Mouse (Mus musculus): Measurements from ENCODE around the gene Mmp14. TPM values are rescaled to one million over a fixed set of nuclear protein-coding genes. Genes with fewer than 3 reads are reported as not detected.

Mmp14 gene
- polyA plus RNA-seq, 1 experiment from 2014 or later = 55.9 TPM

DNA sequence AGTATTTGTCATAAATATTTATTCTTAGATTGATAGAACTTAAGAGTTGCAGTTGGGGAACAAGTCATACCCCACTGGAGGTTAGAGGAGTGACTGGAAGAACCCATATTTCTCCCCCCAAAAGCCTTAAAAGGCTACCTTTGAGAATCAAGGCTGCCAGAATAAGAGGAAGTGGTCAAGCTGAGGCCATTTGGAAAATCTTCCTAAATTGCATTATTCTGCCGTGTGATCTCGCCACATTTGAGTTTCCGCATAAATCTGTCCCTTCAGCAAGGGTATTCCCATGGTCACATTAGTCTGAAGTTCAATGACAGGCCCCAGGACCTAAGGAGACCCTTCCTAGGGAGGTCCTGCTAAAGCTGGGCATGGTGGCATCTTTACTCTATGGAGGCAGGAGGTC, 11.1 kb downstream of the Mmp14 start:
- 92% methylated on average over 3 of the region's 3 CpGs for WGBS

DNA sequence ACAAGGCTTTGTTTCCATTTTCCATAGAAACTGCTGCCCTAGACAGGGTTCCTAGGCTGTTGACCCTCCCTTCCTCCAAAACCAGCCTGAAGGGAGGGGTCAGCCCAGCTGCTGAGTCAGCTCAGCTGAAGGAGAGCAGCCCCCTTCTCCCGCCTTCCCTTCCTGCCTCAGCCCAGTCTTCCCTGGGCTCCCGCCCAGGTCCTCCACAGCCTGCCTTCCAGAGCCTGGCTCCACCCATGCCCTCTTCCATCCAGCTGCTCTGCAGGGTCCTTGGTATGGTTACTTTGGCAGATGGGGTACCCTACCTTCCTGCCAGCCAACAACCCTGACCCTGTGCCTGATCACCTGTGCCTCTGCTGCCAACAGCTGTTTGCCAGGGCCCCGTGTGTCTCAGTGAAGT, 11.8 kb downstream of the Mmp14 start:
- Histone ChIP-seq H3K36me3 (peaks cover 22% of the 10 kb centered on the region), H3K4me2 (replicated peaks) (no peak overlapping the region), H3K9me3 (no peaks in the 10 kb centered on the region), H3K9ac (replicated peaks) (no peak overlapping the region), H3K27ac (no peak overlapping the region), H3K27me3 (no peaks in the 10 kb centered on the region), H3K4me3 (replicated peaks) (no peak overlapping the region), H3K4me1 (replicated peaks) (no peaks in the 10 kb centered on the region)
- peak; percentile 18; the same call in 1 of the 2 replicates for ATAC-seq
- WGBS = 34% methylated on average over 3 of the region's 3 CpGs

More for the DNA sequence above, 11.1 kb downstream of the Mmp14 start:
- Histone ChIP-seq H3K4me2 (replicated peaks) (no peak overlapping the region), H3K9me3 (no peaks in the 10 kb centered on the region), H3K27ac (no peak overlapping the region), H3K4me3 (replicated peaks) (no peak overlapping the region), H3K9ac (replicated peaks) (no peak overlapping the region), H3K4me1 (replicated peaks) (no peaks in the 10 kb centered on the region), H3K27me3 (no peaks in the 10 kb centered on the region), H3K36me3 (peaks cover 24% of the 10 kb centered on the region)
- ATAC-seq = no peak

DNA sequence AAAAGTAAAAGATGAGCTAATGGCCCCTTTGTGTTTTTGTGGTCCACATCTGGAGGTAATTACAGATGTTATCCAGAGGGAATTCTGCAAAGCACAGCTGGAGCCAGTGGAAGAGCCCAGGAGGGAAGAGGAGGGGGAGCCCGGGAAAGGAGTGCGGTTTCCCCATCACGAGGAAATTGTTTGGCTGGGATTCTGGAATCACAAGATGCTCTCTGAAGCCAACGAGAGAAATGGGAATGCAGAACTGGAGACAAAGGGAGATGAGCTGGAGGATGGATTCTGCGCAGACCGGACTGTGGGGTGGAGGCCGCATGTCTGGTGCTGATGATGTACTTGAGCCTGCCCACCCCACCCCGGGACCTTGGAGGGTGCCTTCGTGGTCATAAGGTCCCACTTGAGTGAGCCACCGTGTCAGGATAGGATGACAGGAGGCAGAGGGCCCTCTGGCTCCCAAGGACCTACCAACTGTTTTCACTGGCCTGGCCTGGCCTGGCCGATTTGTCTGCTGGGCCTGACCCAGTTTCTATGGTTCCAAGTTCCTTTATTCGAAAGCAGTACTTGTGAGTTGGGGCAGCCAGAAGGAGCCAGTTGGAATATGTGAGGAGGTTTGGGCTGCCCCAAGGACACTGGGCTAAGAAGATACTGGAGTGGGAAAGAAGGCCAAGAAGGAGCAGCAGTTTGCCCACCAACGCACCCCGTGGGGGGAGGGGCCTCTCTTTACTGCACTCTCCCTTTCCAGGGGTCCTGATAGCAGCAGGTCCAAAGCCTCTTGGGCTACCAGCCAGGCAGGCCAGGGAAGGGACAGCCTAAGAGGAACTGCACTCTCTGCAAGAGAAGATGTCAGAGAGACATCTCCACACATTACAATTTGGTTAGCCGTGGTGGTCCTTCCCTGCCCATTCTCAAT, 12.6 kb downstream of the Mmp14 start:
- Histone ChIP-seq H3K36me3 (peaks cover 18% of the 10 kb centered on the region), H3K9ac (replicated peaks) (no peak overlapping the region), H3K4me1 (replicated peaks) (0 out of 2 replicates have a peak, but pooled peaks cover 3% of the 10 kb centered on the region), H3K9me3 (no peaks in the 10 kb centered on the region), H3K27me3 (no peaks in the 10 kb centered on the region), H3K27ac (no peak overlapping the region), H3K4me3 (replicated peaks) (no peak overlapping the region), H3K4me2 (replicated peaks) (no peak overlapping the region)
- ATAC-seq = no peak
- WGBS = 69% methylated on average over 15 of the region's 15 CpGs

DNA sequence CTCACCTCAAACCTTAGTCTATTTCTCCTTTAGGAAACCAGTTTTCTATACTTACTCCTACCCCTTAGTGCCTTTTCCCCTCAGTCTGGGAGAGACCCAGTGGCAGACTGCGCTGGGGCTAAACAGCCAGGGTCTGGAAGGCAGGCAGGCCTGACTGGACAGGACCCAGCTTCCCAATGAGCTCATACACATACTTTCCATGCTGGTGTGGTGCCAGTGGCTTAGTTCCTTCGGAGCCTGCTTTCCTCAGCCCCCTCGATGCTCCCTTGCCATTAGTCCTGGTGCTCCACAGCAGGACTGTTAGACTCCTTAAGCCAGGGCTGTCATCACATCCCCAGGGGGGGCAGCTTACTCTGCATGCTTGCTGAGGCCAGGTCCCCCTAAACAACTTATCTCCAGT, 14.1 kb downstream of the Mmp14 start:
- 44% methylated on average over 3 of the region's 3 CpGs for WGBS
- Histone ChIP-seq H3K4me1 (replicated peaks) (0 out of 2 replicates have a peak, but pooled peaks cover 5% of the 10 kb centered on the region), H3K27ac (no peak overlapping the region), H3K4me3 (replicated peaks) (no peak overlapping the region), H3K36me3 (peaks cover 4% of the 10 kb centered on the region; the same call in 1 of the 2 replicates), H3K9me3 (no peaks in the 10 kb centered on the region), H3K27me3 (no peaks in the 10 kb centered on the region), H3K4me2 (replicated peaks) (no peak overlapping the region), H3K9ac (replicated peaks) (no peak overlapping the region)
- no peak for ATAC-seq

DNA sequence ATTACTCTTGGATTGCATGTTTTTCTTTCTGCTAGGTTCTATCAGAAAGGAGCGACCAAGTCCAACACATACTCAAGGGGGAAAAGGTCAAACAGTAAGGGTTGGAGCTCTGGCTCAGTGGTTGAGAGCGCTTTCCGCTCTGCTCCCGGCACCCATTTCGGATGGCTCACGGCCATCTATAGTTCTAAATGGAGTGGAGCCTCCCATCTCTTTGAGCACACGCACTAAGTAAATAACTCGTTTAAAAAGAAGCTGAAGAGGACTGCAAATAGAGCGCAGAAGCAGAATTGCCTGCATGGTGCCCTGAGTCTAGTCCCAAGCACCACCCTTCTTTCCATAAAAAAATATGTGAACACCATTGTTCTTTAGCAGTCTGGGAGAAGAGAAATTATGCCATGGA, 22.2 kb downstream of the Mmp14 start:
- H3K4me3 ChIP-seq (replicated peaks) = no peak overlapping the region
- 85% methylated on average over 9 of the region's 9 CpGs for WGBS
- 0 out of 2 replicates have a peak, but pooled peaks cover 5% of the 10 kb centered on the region for H3K4me1 ChIP-seq (replicated peaks)
- H3K27ac ChIP-seq = no peak overlapping the region
- H3K9me3 ChIP-seq = no peaks in the 10 kb centered on the region
- H3K9ac ChIP-seq (replicated peaks) = no peak overlapping the region
- H3K27me3 ChIP-seq = no peaks in the 10 kb centered on the region
- no peaks in the 10 kb centered on the region for H3K36me3 ChIP-seq
- no peak overlapping the region for H3K4me2 ChIP-seq (replicated peaks)
- ATAC-seq = no peak

DNA sequence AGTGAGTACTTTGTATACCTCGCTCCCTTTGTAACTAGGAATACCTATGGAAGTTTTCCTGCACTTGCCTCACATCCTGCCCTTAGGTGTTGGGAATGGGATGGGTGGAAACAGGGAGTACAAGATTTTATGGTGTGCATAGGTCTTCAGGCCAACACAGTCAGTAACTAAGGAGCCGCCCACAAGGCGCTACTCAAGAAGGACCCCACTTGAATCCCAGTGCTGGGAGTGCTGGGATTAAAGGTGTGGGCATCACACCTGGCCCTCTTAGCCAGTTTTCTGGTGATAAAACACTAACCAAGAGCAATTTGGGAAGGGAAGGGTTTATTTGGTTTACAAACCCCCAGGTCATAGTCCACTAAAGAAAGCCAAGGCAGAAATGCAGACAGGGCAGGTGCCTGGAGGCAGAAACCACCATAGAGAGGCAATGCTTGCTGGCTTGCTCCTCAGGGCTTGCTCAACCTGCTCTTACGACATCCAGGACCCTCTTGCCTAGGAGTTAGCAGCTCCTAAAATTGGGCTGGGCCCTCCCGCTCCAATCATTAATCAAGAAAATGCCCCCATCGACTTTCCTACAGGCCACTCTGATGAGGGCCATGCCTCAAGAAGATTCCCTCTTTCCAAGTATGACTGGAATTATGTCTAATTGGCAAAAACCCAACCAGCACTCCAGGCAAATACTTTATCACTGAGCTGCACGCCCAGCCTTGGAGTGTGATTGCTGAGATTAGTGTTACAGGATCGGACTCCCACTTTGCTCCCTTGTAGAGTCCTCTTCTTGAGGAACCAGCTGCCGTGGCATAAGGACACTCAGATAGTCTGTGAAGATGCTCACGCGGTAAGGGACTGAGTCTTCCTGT, 23.5 kb downstream of the Mmp14 start:
- no peaks in the 10 kb centered on the region for H3K9me3 ChIP-seq
- H3K4me1 ChIP-seq (replicated peaks) = no peaks in the 10 kb centered on the region
- H3K4me2 ChIP-seq (replicated peaks) = no peak overlapping the region
- H3K27me3 ChIP-seq = no peaks in the 10 kb centered on the region
- 88% methylated on average over 11 of the region's 11 CpGs for WGBS
- H3K9ac ChIP-seq (replicated peaks) = no peak overlapping the region
- H3K27ac ChIP-seq = no peak overlapping the region
- no peaks in the 10 kb centered on the region for H3K36me3 ChIP-seq
- ATAC-seq = no peak
- no peak overlapping the region for H3K4me3 ChIP-seq (replicated peaks)

DNA sequence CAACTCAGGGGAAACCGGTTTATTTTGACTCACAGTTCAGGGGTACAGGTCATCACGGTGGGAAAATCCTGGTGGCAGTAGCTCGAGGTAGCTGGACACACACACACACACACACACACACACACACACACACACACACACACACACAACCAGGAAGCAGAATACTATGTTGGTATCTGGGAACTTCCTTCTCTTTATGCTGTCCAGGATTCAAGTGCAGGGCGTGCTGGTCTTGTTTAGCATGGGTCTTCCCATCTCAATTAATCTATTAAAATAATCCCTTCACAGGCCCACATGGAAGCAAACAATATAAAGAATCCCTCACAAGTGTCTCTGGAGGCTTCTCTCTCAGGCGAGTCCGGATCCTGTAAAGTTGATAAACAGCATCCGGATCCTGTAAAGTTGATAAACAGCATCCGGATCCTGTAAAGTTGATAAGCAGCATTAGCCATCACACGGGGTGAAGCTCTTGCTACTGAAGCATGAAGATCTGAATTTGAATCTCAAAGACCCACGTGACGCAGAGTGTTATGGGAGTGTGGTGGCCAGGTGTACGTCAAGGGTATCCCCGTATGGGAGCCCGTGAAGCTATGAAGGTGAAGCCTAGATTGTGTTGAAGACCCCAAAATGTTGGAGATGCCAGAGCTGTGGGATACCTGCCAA, 26.6 kb downstream of the Mmp14 start:
- no peak for ATAC-seq
- WGBS = 90% methylated on average over 14 of the region's 14 CpGs

DNA sequence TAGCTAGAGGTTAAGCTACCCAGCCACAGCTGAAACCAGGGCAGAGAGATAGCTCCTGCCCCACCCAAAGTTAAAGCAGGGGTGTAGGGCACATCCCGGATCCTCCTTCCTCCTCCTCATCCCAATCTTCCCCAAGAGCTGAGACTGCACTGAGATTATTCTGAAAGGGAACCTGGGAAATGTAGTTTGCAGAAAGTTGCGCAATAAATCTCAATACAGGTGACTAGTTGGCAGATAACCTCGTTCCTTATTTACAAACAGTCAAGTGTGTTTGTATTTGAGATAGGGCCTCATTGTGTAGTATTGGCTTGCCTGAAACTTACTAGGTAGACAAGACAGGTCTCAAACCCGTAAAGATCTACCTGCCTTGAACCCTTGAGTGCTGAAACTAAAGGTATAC, 30.7 kb downstream of the Mmp14 start:
- no peaks in the 10 kb centered on the region for H3K9me3 ChIP-seq
- 84% methylated on average over 4 of the region's 4 CpGs for WGBS
- no peak overlapping the region for H3K4me3 ChIP-seq (replicated peaks)
- no peak for ATAC-seq
- no peaks in the 10 kb centered on the region for H3K27me3 ChIP-seq
- peaks cover 12% of the 10 kb centered on the region for H3K4me1 ChIP-seq (replicated peaks)
- no peak overlapping the region for H3K9ac ChIP-seq (replicated peaks)
- H3K36me3 ChIP-seq = no peaks in the 10 kb centered on the region; the same call in 1 of the 2 replicates
- no peak overlapping the region for H3K27ac ChIP-seq
- no peak overlapping the region for H3K4me2 ChIP-seq (replicated peaks)

More for the DNA sequence above, 26.6 kb downstream of the Mmp14 start:
- Histone ChIP-seq H3K27me3 (no peaks in the 10 kb centered on the region), H3K9me3 (no peaks in the 10 kb centered on the region), H3K4me2 (replicated peaks) (no peak overlapping the region), H3K4me3 (replicated peaks) (no peak overlapping the region), H3K27ac (no peak overlapping the region), H3K9ac (replicated peaks) (no peak overlapping the region), H3K36me3 (no peaks in the 10 kb centered on the region), H3K4me1 (replicated peaks) (no peaks in the 10 kb centered on the region)

DNA sequence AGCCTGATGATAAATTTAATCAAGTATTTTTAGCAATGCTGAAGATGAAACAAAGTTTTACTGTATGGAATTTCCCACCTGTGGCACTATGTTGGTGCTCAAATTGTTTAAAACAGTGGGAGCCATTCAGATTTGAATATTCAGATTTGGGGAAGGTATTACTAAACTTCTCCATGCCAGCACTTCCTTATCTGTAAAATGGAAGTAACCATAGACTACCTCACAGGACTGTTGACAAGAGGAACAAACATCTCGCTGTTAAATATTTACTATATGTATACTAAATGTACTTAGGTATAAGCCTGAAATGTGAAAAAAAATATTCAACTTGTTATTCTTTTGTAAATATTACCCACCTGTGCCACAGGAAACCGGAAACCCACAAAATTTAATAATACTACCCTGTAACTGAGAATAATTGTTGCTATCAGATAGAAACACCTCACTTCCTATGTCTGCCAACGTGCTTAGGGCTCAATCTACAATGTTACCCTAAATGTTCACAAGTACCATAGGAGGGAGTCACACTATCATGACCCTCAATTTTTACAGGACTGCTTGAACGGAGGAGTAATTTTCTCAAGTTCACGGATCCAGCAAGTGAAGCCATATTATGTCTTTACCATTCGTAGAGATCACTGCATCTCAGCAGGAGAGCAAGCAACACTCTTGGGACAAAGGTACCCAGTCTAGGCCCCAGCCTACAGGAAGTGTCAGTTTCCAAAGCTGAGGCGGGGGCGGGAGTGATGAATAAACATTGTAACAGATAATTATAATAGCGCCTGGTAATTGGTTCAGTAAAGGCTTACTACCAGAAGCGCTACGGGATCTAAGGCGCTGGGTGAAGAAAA, 31.9 kb downstream of the Mmp14 start:
- Histone ChIP-seq H3K27ac (peak overlapping the region; percentile 51), H3K4me1 (replicated peaks) (peaks cover 12% of the 10 kb centered on the region), H3K4me2 (replicated peaks) (peak overlapping the region; percentile 83), H3K27me3 (no peaks in the 10 kb centered on the region), H3K9me3 (no peaks in the 10 kb centered on the region), H3K9ac (replicated peaks) (peak overlapping the region; percentile 80), H3K36me3 (peaks cover 11% of the 10 kb centered on the region), H3K4me3 (replicated peaks) (peak overlapping the region; percentile 75)
- peak; percentile 64 for ATAC-seq
- 16% methylated on average over 12 of the region's 12 CpGs for WGBS

DNA sequence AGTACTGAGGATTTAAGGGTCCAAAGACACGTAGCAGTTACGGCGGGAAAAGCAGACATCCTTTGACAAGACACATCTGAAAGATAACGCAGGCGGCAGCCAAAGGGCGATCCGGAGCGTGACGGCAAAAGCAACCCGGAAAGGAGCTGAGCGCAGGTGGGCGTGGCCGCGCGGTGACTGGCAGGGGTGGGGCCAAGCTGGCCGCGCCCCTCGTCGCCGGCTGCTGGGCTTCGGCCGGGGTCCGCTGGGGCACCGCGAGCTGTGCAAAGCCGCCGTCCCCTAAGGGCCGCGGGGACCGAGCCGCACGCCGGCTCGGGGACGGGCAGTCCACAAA, 32.5 kb downstream of the Mmp14 start, which contains the start of gene Lrp10:
Lrp10 (plus strand) TSS at position 179 of the 334 bp plus-strand sequence.
- Histone ChIP-seq H3K4me2 (replicated peaks) (peak within 1 kb of the TSS; percentile 83), H3K4me1 (replicated peaks) (peaks cover 12% of the 10 kb centered on the region), H3K9me3 (no peaks in the 10 kb centered on the region), H3K27ac (peak within 1 kb of the TSS; percentile 51), H3K9ac (replicated peaks) (peak within 1 kb of the TSS; percentile 80), H3K27me3 (no peaks in the 10 kb centered on the region), H3K4me3 (replicated peaks) (peak within 1 kb of the TSS; percentile 75), H3K36me3 (peaks cover 17% of the 10 kb centered on the region)
- WGBS = under 1% methylated on average over 35 of the region's 35 CpGs
- peak; percentile 91 for ATAC-seq

All from midbrain, embryonic 13.5 days (tissue).